ENCODE assay signal across 8 mouse cellular contexts in the genomic region with DNA sequence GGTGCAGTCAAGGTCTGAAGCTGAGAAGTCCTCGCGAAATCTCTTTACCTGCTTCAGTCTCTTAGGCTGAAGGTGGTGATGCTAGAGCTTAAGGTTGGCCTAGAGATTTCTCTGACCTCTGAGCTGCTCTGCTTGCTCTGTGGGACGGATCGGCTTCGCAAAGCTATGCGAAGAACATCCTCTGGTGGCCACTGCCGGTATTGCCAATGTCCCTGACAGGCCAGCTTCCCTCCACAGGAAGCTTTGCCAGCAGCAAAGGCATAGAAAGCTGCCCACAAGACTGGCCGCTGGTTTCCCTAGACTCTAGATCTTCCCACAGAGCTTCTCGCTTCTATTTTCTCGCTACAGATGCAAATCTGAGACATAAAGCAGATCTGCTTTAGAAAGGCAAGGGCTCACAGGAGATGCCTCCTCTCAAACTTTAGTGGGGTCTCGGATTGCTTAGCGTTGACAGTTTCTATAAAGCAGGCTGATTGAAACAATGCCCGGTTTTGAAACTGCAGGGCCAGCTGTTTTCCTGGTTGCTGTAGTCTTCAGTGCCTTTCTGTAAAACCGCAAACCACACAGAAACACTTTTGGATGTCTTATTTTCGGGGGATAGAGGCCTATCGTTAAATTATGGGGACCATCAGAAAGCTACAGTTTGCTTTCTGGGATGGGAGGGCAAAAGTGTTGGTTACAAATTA.
DNase-seq lines count a peak whose midpoint lies in the region; ATAC-seq lines count a peak whose summit lies in the region.

No protein-coding gene starts in this region.

- no peak overlapping the region for H3K27ac ChIP-seq in intestine, embryonic 14.5 days (ENCODE audit: low read depth)
- peak overlapping the region; percentile 38; the same call in 1 of the 2 replicates for H3K27ac ChIP-seq in midbrain, embryonic 10.5 days (replicated peaks)

- 24% methylated on average over 16 of the region's 16 CpGs for WGBS in intestine, embryonic 14.5 days
- 37% methylated on average over 16 of the region's 16 CpGs for WGBS in midbrain, embryonic 10.5 days

- no peaks in the 10 kb centered on the region for H3K36me3 ChIP-seq in intestine, embryonic 14.5 days (ENCODE audit: control insufficient read depth, insufficient read depth, low read length)
- H3K36me3 ChIP-seq in midbrain, embryonic 10.5 days = no peaks in the 10 kb centered on the region

- intact Hi-C loops in gastrocnemius, postnatal 36 days (cut with DNase I) = no loop called here

- H3K9me3 ChIP-seq in intestine, embryonic 14.5 days (ENCODE audit: control insufficient read depth, low read length) = no peaks in the 10 kb centered on the region
- no peaks in the 10 kb centered on the region for H3K9me3 ChIP-seq in midbrain, embryonic 10.5 days (replicated peaks)

- DNase-seq in adrenal gland, adult 18-20 months (ENCODE audit: low spot score in 2 of 2) = peak; percentile 55 to 62
- peak; percentile 93 for DNase-seq in embryo, embryonic 10 days (ENCODE audit: low spot score)
- DNase-seq in gastrocnemius, postnatal 36 days = peak; percentile 36 to 43
- peak; percentile 89 for DNase-seq in intestine, embryonic 14.5 days (ENCODE audit: low spot score)
- peak; percentile 9 to 79 for DNase-seq in left cerebral cortex, adult 9 months (ENCODE audit: low spot score in 2 of 2)
- peak; percentile 79 for DNase-seq in midbrain, embryonic 10.5 days (ENCODE audit: low spot score)
- DNase-seq in right cerebral cortex, postnatal 4 days = peak; percentile 93

- H3K4me2 ChIP-seq in intestine, embryonic 14.5 days (ENCODE audit: low read length) = no peak overlapping the region

- no peak overlapping the region for H3K4me3 ChIP-seq in intestine, embryonic 14.5 days (ENCODE audit: low read depth, low read length)
- no peak overlapping the region for H3K4me3 ChIP-seq in midbrain, embryonic 10.5 days

- H3K27me3 ChIP-seq in intestine, embryonic 14.5 days (replicated peaks; ENCODE audit: control insufficient read depth, insufficient read depth, low read length) = no peaks in the 10 kb centered on the region
- no peaks in the 10 kb centered on the region for H3K27me3 ChIP-seq in midbrain, embryonic 10.5 days (ENCODE audit: low read depth, poor library complexity, severe bottlenecking)

- no peak overlapping the region for H3K9ac ChIP-seq in intestine, embryonic 14.5 days (ENCODE audit: low read length)

- no peaks in the 10 kb centered on the region for H3K4me1 ChIP-seq in intestine, embryonic 14.5 days (replicated peaks; ENCODE audit: control insufficient read depth, insufficient read depth, low read length)
- no peaks in the 10 kb centered on the region for H3K4me1 ChIP-seq in midbrain, embryonic 10.5 days

- peak; percentile 71; the same call in 1 of the 2 replicates for ATAC-seq in intestine, embryonic 14.5 days (replicated peaks; ENCODE audit: low FRiP score, low TSS enrichment, low read depth)
- ATAC-seq in erythroid progenitor cell, adult 5-6 weeks (replicated peaks; ENCODE audit: low FRiP score, poor library complexity, severe bottlenecking) = no peak

Comparison
In these comparisons a context has a peak if more than half of its experiments do, and no peak if none do; other contexts are left out.
1. DNase-seq: peak in every context shown above with its lines; median percentile 93 in embryo, embryonic 10 days; 93 in right cerebral cortex, postnatal 4 days; 89 in intestine, embryonic 14.5 days; 79 in midbrain, embryonic 10.5 days; 58 in adrenal gland, adult 18-20 months; 44 in left cerebral cortex, adult 9 months; 40 in gastrocnemius, postnatal 36 days.